Mouse (Mus musculus) small intestine, adult 2 months (tissue): ENCODE measurements around the gene Gm44579. TPM values are rescaled to one million over a fixed set of nuclear protein-coding genes. Genes with fewer than 3 reads are reported as not detected.
A peak's percentile ranks its signal among the peaks of the same experiment; 100 is the strongest.

ENCODE experiments used
- H3K27ac ChIP-seq: fragments of 200-500 bp; 2 replicates; pipeline ENCODE4 v1.5.1; 2012; ENCODE audit warnings: low read depth, low read length, control low read depth, inconsistent platforms; ENCODE audit not compliant: insufficient read depth
- H3K27me3 ChIP-seq: fragments of 200-500 bp; 2 replicates; pipeline ENCODE4 v1.6.1; 2012; ENCODE audit warnings: mild to moderate bottlenecking, moderate library complexity, low read length, inconsistent platforms; ENCODE audit not compliant: control insufficient read depth, insufficient read depth
- H3K36me3 ChIP-seq: fragments of 200-500 bp; 2 replicates; pipeline ENCODE4 v1.6.1; 2012; ENCODE audit warnings: mild to moderate bottlenecking, low read length, control low read depth, inconsistent platforms; ENCODE audit not compliant: control insufficient read depth, insufficient read depth
- H3K4me1 ChIP-seq: fragments of 200-500 bp; 2 replicates; pipeline ENCODE4 v1.6.1; 2012; ENCODE audit warnings: low read length, inconsistent platforms, mixed read lengths; ENCODE audit not compliant: control insufficient read depth, insufficient read depth, insufficient read length
- H3K4me3 ChIP-seq: fragments of 200-500 bp; 2 replicates; pipeline ENCODE4 v1.5.1; 2012; ENCODE audit warnings: low read depth, mild to moderate bottlenecking, control low read depth, inconsistent platforms, low read length, moderate library complexity
- CTCF ChIP-seq: fragments of 200-500 bp; IDR thresholded peaks from 2 replicates; pipeline ENCODE4 v1.5.1; 2012; ENCODE audit warnings: low read depth, mild to moderate bottlenecking, control low read depth, inconsistent platforms, low read length, moderate library complexity, mixed read lengths; ENCODE audit not compliant: insufficient replicate concordance, insufficient read length; ENCODE audit errors: extremely low read depth
- POLR2A ChIP-seq: fragments of 200-500 bp; IDR thresholded peaks from 2 replicates; pipeline ENCODE4 v1.6.1; 2012; ENCODE audit warnings: low read depth, mild to moderate bottlenecking, control low read depth, inconsistent platforms, low read length, moderate library complexity
- WGBS: fragments of 180-500 bp; shearing (Covaris S2); methylation state at CpG from one replicate; pipeline ENCODE4 v1.1.7; 2018; 5-methylcytosine and 5-hydroxymethylcytosine counted together
- polyA plus RNA-seq: library from polyadenylated mRNA; depleted of rRNA; stranded (reverse); fragments of >200 nt; gene quantifications from 2 replicates; pipeline ENCODE4 v1.2.3, GENCODE M21; 2012

Gm44579 gene
- polyA plus RNA-seq, 1 experiment: not detected

GRCm38 (mm10) chr15:98181132-98181711 is 39.6 kb downstream of the Gm44579 start:
- peak; percentile 82 for TF ChIP-seq CTCF
- no peak for TF ChIP-seq POLR2A
- Histone ChIP-seq H3K36me3 (no peaks in the 10 kb centered on the region), H3K4me1 (no peaks in the 10 kb centered on the region), H3K4me3 (peak overlapping the region; percentile 67), H3K27me3 (peaks cover 2% of the 10 kb centered on the region; the same call in 1 of the 2 replicates), H3K27ac (peak overlapping the region; percentile 48)
- WGBS: 1% methylated on average over 30 of the region's 30 CpGs

GRCm38 (mm10) chr15:98180567-98181131 is 40.1 kb downstream of the Gm44579 start:
- 12% methylated on average over 26 of the region's 26 CpGs for WGBS

GRCm38 (mm10) chr15:98177320-98177719 is 43.5 kb downstream of the Gm44579 start:
- no peak overlapping the region for H3K27ac ChIP-seq
- H3K36me3 ChIP-seq: no peaks in the 10 kb centered on the region
- no peak overlapping the region for H3K4me3 ChIP-seq
- TF ChIP-seq POLR2A (no peak), CTCF (no peak)
- 32% methylated on average over 3 of the region's 3 CpGs for WGBS
- no peaks in the 10 kb centered on the region; the same call in 1 of the 2 replicates for H3K4me1 ChIP-seq
- H3K27me3 ChIP-seq: peaks cover 2% of the 10 kb centered on the region; the same call in 1 of the 2 replicates

More at GRCm38 (mm10) chr15:98180567-98181131, 40.1 kb downstream of the Gm44579 start:
- Histone ChIP-seq H3K27ac (peak overlapping the region; percentile 48), H3K27me3 (peaks cover 2% of the 10 kb centered on the region; the same call in 1 of the 2 replicates), H3K36me3 (no peaks in the 10 kb centered on the region), H3K4me3 (peak overlapping the region; percentile 67), H3K4me1 (no peaks in the 10 kb centered on the region)
- TF ChIP-seq CTCF: no peak
- no peak; the same call in 1 of the 2 replicates for TF ChIP-seq POLR2A

- H3K27ac ChIP-seq: no peak overlapping the region
Measured at GRCm38 (mm10) chr15:98173821-98174220, 47.0 kb downstream of the Gm44579 start.

GRCm38 (mm10) chr15:98172113-98172512 is 48.7 kb downstream of the Gm44579 start:
- Histone ChIP-seq H3K36me3 (no peaks in the 10 kb centered on the region), H3K4me1 (peaks cover 10% of the 10 kb centered on the region), H3K27me3 (peaks cover 16% of the 10 kb centered on the region), H3K4me3 (no peak overlapping the region), H3K27ac (no peak overlapping the region)
- no peak for TF ChIP-seq POLR2A
- TF ChIP-seq CTCF: no peak
- WGBS: 28% methylated on average over 5 of the region's 5 CpGs

More at GRCm38 (mm10) chr15:98173821-98174220, 47.0 kb downstream of the Gm44579 start:
- 42% methylated on average over 8 of the region's 8 CpGs for WGBS
- H3K4me3 ChIP-seq: no peak overlapping the region
- peaks cover 3% of the 10 kb centered on the region; the same call in 1 of the 2 replicates for H3K4me1 ChIP-seq
- H3K36me3 ChIP-seq: no peaks in the 10 kb centered on the region
- no peaks in the 10 kb centered on the region for H3K27me3 ChIP-seq
- TF ChIP-seq CTCF: no peak
- no peak for TF ChIP-seq POLR2A

GRCm38 (mm10) chr15:98170917-98171316 is 49.9 kb downstream of the Gm44579 start:
- TF ChIP-seq POLR2A: no peak
- TF ChIP-seq CTCF: no peak
- 76% methylated on average over 9 of the region's 9 CpGs for WGBS
- peaks cover 10% of the 10 kb centered on the region for H3K4me1 ChIP-seq

GRCm38 (mm10) chr15:98170365-98170764 is 50.4 kb downstream of the Gm44579 start:
- WGBS: 17% methylated on average over 7 of the region's 7 CpGs
- H3K27me3 ChIP-seq: peaks cover 23% of the 10 kb centered on the region

More at GRCm38 (mm10) chr15:98170917-98171316, 49.9 kb downstream of the Gm44579 start:
- Histone ChIP-seq H3K27ac (no peak overlapping the region), H3K27me3 (peaks cover 19% of the 10 kb centered on the region), H3K4me3 (no peak overlapping the region), H3K36me3 (no peaks in the 10 kb centered on the region)

More at GRCm38 (mm10) chr15:98170365-98170764, 50.4 kb downstream of the Gm44579 start:
- Histone ChIP-seq H3K36me3 (no peaks in the 10 kb centered on the region), H3K4me1 (peaks cover 10% of the 10 kb centered on the region), H3K27ac (no peak overlapping the region), H3K4me3 (no peak overlapping the region)
- TF ChIP-seq CTCF (no peak), POLR2A (no peak)
